Mouse (Mus musculus) lung, embryonic 16.5 days (tissue): ENCODE results near the gene Hira. TPM values are rescaled to one million over a fixed set of nuclear protein-coding genes. Genes with fewer than 3 reads are reported as not detected.
"Not testable (repeated sequence)": the region's sequence is repeated elsewhere in the genome, so short reads cannot be mapped to it uniquely, and the experiment has no call there.

Experiments used
- ATAC-seq: fragments of 200-750 bp; cut with Nextera tagmentation; 2 replicates; pipeline ENCODE4 v1.8.0; 2017; ENCODE audit warnings: low read depth, mild to moderate bottlenecking, moderate library complexity
- H3K27ac ChIP-seq: fragments of 300-500 bp; sonication (generic); 2 replicates; pipeline ENCODE4 v1.5.1; 2014; ENCODE audit warnings: mild to moderate bottlenecking, control low read depth, low read length
- H3K27me3 ChIP-seq: fragments of 300-500 bp; sonication (generic); 2 replicates; pipeline ENCODE4 v1.6.1; 2014; ENCODE audit warnings: low read depth, low read length, mixed read lengths; ENCODE audit not compliant: control insufficient read depth, insufficient read depth
- H3K36me3 ChIP-seq: fragments of 300-500 bp; sonication (generic); 2 replicates; pipeline ENCODE4 v1.6.1; 2014; ENCODE audit warnings: low read length; ENCODE audit not compliant: control insufficient read depth, insufficient read depth
- H3K4me1 ChIP-seq: fragments of 300-500 bp; sonication (generic); replicated peaks from 2 replicates; pipeline ENCODE4 v1.6.1; 2014; ENCODE audit warnings: low read length, mixed read lengths; ENCODE audit not compliant: control insufficient read depth, insufficient read depth
- H3K4me2 ChIP-seq: fragments of 300-500 bp; sonication (generic); 2 replicates; pipeline ENCODE4 v1.6.1; 2014; ENCODE audit warnings: low read depth, low read length, control low read depth
- H3K4me3 ChIP-seq: fragments of 300-500 bp; sonication (generic); 2 replicates; pipeline ENCODE4 v1.5.1; 2014; ENCODE audit warnings: mild to moderate bottlenecking, low read length, control low read depth
- H3K9ac ChIP-seq: fragments of 300-500 bp; sonication (generic); 2 replicates; pipeline ENCODE4 v1.6.1; 2014; ENCODE audit warnings: low read length, control low read depth
- H3K9me3 ChIP-seq: fragments of 300-500 bp; sonication (generic); 2 replicates; pipeline ENCODE4 v1.6.1; 2016; ENCODE audit warnings: low read length; ENCODE audit not compliant: control insufficient read depth
- WGBS: fragments of 180-500 bp; shearing (Covaris S2); extraction: QIAGEN DNeasy Blood & Tissue Kit; methylation state at CpG from one replicate; pipeline ENCODE4 v1.1.7; 2014; 5-methylcytosine and 5-hydroxymethylcytosine counted together
- polyA plus RNA-seq: library from polyadenylated mRNA; unstranded; fragments of >200 nt; fragmentation: Nextera tagmentation; extraction: Ambion mirVana; gene quantifications from 2 replicates; pipeline ENCODE4 v1.2.1, GENCODE M21; 2015

The Hira gene
- polyA plus RNA-seq, 1 experiment from 2014 or later = 7.3 TPM

GRCm38 (mm10) chr16:18849521-18850190 is 27.2 kb upstream of the Hira start:
- H3K27ac ChIP-seq, H3K9me3 ChIP-seq, H3K4me1 ChIP-seq, ATAC-seq, H3K36me3 ChIP-seq, H3K27me3 ChIP-seq, H3K9ac ChIP-seq, H3K4me3 ChIP-seq, H3K4me2 ChIP-seq: not testable (repeated sequence)
- WGBS = 85% methylated on average over 15 of the region's 17 CpGs

DNA sequence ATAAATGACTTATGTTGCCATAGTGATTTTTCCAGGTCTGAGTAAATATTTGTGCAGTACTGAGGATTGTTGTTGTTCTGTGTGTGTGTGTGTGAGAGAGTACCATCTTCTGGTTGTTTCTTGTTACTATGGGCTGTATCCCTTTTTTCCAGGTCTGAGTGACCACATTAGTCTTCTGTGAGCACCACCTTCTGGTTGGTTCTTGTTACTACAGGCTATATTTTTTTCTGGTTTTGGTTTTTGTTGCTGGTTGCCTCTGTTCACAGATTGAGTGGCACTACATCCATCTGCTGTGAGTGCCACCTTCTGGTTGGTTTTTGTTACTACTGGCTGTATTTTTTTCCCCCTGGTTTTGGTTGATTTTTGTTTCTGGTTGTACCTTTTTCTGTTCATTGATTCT is 18.3 kb upstream of the Hira start:
- no peak overlapping the region for H3K4me3 ChIP-seq
- H3K27ac ChIP-seq = no peak overlapping the region
- H3K27me3 ChIP-seq = no peaks in the 10 kb centered on the region
- H3K4me2 ChIP-seq = no peak overlapping the region
- H3K9ac ChIP-seq = no peak overlapping the region
- H3K36me3 ChIP-seq = no peaks in the 10 kb centered on the region
- H3K4me1 ChIP-seq = no peaks in the 10 kb centered on the region
- no peaks in the 10 kb centered on the region for H3K9me3 ChIP-seq
- no peak for ATAC-seq

GRCm38 (mm10) chr16:18860186-18860585 is 16.7 kb upstream of the Hira start:
- H3K4me1 ChIP-seq = no peaks in the 10 kb centered on the region
- H3K4me2 ChIP-seq = no peak overlapping the region
- H3K27me3 ChIP-seq = no peaks in the 10 kb centered on the region
- H3K27ac ChIP-seq = no peak overlapping the region
- H3K36me3 ChIP-seq = no peaks in the 10 kb centered on the region
- H3K9ac ChIP-seq = no peak overlapping the region
- WGBS = 55% methylated on average over 1 of the region's 1 CpGs
- no peak for ATAC-seq
- H3K4me3 ChIP-seq = no peak overlapping the region
- no peaks in the 10 kb centered on the region for H3K9me3 ChIP-seq

- WGBS = 73% methylated on average over 1 of the region's 1 CpGs
- not testable (repeated sequence) for H3K27ac ChIP-seq, H3K9me3 ChIP-seq, H3K4me1 ChIP-seq, H3K4me3 ChIP-seq, H3K27me3 ChIP-seq, H3K9ac ChIP-seq, ATAC-seq, H3K4me2 ChIP-seq
- peaks cover 30% of the 10 kb centered on the region for H3K36me3 ChIP-seq
Measured at GRCm38 (mm10) chr16:18870495-18870894, 6.3 kb upstream of the Hira start.

DNA sequence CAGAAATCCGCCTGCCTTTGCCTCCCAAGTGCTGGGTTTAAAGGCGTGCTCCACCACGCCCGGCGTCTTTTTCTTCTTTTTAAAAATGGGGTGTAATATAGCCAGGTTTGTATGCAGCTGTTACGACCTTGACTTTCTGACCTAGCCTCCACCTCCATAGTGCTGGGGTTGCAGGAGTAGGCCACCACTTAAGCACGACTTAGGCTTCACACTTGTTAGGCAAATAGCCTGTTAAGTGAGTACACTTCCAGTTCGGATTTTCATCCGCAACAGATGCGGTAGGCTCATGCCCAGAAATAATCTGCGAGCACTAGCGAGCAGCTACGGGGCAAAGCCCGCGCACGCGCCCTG is 771 bp upstream of the Hira start:
- H3K9me3 ChIP-seq = no peaks in the 10 kb centered on the region
- H3K27me3 ChIP-seq = no peaks in the 10 kb centered on the region
- WGBS = under 1% methylated on average over 17 of the region's 17 CpGs
- H3K9ac ChIP-seq = peak overlapping the region; percentile 88
- H3K4me1 ChIP-seq = peaks cover 10% of the 10 kb centered on the region
- ATAC-seq = no peak
- H3K27ac ChIP-seq = peak overlapping the region; percentile 97
- H3K36me3 ChIP-seq = peaks cover 28% of the 10 kb centered on the region
- peak overlapping the region; percentile 93 for H3K4me2 ChIP-seq
- peak overlapping the region; percentile 94 for H3K4me3 ChIP-seq

DNA sequence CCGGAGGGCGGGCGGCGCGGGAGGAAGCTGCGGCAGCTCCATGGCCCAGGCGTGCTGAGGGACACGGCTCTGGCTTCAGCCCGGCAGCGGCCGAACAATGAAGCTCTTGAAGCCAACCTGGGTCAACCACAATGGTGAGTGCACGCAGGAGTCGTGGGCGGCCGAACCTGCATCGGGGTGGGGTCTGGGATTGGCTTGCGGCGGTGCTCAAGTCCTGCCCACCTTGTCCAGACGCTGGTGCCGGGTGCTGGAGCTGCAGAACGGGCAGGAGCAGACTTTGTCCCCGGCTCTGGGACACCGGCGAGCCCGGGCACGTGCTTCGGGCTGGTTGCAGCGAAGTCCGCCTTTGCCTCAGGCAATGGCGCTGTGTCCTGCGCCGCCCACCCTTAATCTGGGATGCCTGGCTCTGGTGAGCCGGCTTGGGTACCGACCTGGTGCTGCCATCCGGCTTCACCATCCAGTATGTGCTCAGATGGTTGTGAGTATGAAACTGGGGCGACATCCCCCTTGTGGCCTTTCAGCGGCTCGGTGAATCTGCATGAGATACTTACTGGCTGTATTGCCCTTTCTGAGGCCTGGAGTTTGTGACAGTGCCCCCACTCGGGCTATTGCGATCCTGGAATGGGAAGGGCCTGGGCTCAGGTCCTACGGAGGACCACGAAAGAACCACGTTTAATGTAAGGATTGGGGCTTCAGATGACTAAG is 701 bp downstream of the Hira start:
- ATAC-seq = peak; percentile 30
- no peaks in the 10 kb centered on the region for H3K27me3 ChIP-seq
- H3K27ac ChIP-seq = peak overlapping the region; percentile 97
- peaks cover 14% of the 10 kb centered on the region for H3K36me3 ChIP-seq
- H3K4me3 ChIP-seq = peak overlapping the region; percentile 94
- H3K9me3 ChIP-seq = no peaks in the 10 kb centered on the region
- peaks cover 10% of the 10 kb centered on the region for H3K4me1 ChIP-seq
- H3K9ac ChIP-seq = peak overlapping the region; percentile 88
- under 1% methylated on average over 36 of the region's 43 CpGs for WGBS
- peak overlapping the region; percentile 93 for H3K4me2 ChIP-seq

- Histone ChIP-seq H3K27me3 (no peaks in the 10 kb centered on the region), H3K4me2 (peak overlapping the region; percentile 93), H3K9ac (peak overlapping the region; percentile 88), H3K4me3 (peak overlapping the region; percentile 94), H3K9me3 (no peaks in the 10 kb centered on the region), H3K27ac (peak overlapping the region; percentile 97), H3K4me1 (peaks cover 10% of the 10 kb centered on the region), H3K36me3 (peaks cover 11% of the 10 kb centered on the region)
- ATAC-seq = no peak
- 14% methylated on average over 20 of the region's 20 CpGs for WGBS
Measured at GRCm38 (mm10) chr16:18878091-18878720, 1.4 kb downstream of the Hira start.

DNA sequence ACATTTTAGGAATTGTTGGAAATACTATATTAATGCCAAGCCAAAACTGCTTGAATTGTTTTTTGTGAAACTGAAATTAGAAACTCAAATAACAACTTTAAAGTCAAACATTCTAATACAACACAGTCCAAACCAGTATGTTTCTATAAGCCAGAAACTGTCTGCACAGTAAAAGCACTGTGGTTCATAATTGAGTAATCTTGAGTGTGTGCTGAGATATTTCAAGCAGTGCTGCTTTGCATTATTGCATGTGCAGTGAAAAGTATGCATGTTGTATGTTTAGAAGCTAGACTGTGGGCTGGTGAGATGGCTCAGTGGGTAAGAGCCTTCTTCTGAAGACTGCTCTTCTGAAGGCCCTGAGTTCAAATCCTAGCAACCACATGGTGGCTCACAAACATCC is 7.2 kb downstream of the Hira start:
- Histone ChIP-seq H3K36me3 (no peaks in the 10 kb centered on the region; the same call in 1 of the 2 replicates), H3K4me3 (no peak overlapping the region), H3K9ac (no peak overlapping the region), H3K27me3 (no peaks in the 10 kb centered on the region), H3K27ac (no peak overlapping the region), H3K9me3 (no peaks in the 10 kb centered on the region), H3K4me1 (peaks cover 6% of the 10 kb centered on the region), H3K4me2 (no peak overlapping the region)
- ATAC-seq = no peak

DNA sequence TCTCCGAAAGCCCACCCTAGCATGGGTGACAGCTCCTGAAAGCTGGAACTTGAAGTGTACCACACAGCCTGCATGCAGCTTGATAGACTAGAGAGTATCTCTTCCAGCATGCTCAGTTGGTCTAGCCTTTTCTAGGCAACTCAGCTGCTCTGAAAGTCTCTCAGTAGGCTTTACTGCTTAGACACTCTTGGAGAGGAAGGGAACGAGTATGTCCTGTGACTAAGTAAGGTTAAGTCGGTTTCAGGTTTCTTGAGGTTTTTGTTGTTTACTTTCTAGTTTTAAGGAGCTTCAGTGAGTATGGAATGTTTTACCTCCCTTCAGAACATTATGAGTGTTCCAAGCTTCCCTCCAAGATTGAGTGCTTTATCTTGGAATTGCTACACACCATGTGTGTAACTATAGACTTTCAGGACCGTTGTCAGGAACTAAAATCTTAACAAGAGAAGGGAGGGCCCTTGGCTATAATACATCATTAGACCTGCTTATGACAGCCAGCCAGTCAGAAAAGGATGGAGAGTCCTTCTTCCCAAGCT is 17.1 kb downstream of the Hira start:
- 55% methylated on average over 4 of the region's 4 CpGs for WGBS
- peak; percentile 61; the same call in 1 of the 2 replicates for ATAC-seq

More for the DNA sequence above, 17.1 kb downstream of the Hira start:
- Histone ChIP-seq H3K9me3 (no peaks in the 10 kb centered on the region), H3K4me3 (no peak overlapping the region), H3K27ac (0 out of 2 replicates have a peak overlapping the region, but pooled peaks have one; percentile 18), H3K9ac (no peak overlapping the region), H3K36me3 (peaks cover 14% of the 10 kb centered on the region), H3K4me1 (peaks cover 3% of the 10 kb centered on the region; the same call in 1 of the 2 replicates), H3K4me2 (no peak overlapping the region), H3K27me3 (no peaks in the 10 kb centered on the region)
